Mouse (Mus musculus) CH12.LX (cell line): ENCODE measurements around the gene Elovl3. TPM values are rescaled to one million over a fixed set of nuclear protein-coding genes. Genes with fewer than 3 reads are reported as not detected.

ENCODE experiments used
- DNase-seq: peaks from one replicate; pipeline ENCODE4 v3.0.0-alpha.2; 2013; ENCODE audit errors: extremely low read depth
- H3K27ac ChIP-seq: 2 replicates; pipeline ENCODE4 v1.5.1; 2012; ENCODE audit warnings: low read depth, mild to moderate bottlenecking, control low read depth, moderate library complexity; ENCODE audit not compliant: insufficient read depth
- H3K27me3 ChIP-seq: replicated peaks from 2 replicates; pipeline ENCODE3; 2012; ENCODE audit warnings: inconsistent platforms
- H3K36me3 ChIP-seq, 2 experiments: replicated peaks in 1 of 2; 2 replicates each; pipeline versions ENCODE3 to v1.6.1; 2012; ENCODE audit warnings: inconsistent platforms in 1 of 2, low read length in 1 of 2, mild to moderate bottlenecking in 1 of 2, mixed read lengths in 1 of 2, moderate library complexity in 1 of 2; ENCODE audit not compliant: control insufficient read depth in 1 of 2, insufficient read depth in 1 of 2
- H3K4me1 ChIP-seq, 2 experiments: 2 replicates each; pipeline ENCODE4 v1.6.1; 2012; ENCODE audit warnings: inconsistent platforms in 1 of 2, moderate library complexity in 1 of 2; ENCODE audit not compliant: insufficient read depth in 2 of 2, control insufficient read depth in 1 of 2
- H3K4me2 ChIP-seq: 2 replicates; pipeline ENCODE4 v1.6.1; 2012; ENCODE audit warnings: low read depth, mild to moderate bottlenecking, control low read depth; ENCODE audit not compliant: poor library complexity, insufficient read depth, severe bottlenecking
- H3K4me3 ChIP-seq, 3 experiments: fragments of 150-350 bp in 1 of 3; sonication (generic) in 1 of 3; replicated peaks in 1 of 3; 2 replicates each; pipeline versions ENCODE3 to v1.5.1; 2011 to 2012; ENCODE audit warnings: low read depth in 2 of 3, low read length in 2 of 3, mild to moderate bottlenecking in 2 of 3, moderate library complexity in 2 of 3, control low read depth in 1 of 3, improper control_type of control experiment in 1 of 3, inconsistent platforms in 1 of 3, mixed read lengths in 1 of 3; ENCODE audit not compliant: poor library complexity in 1 of 3
- H3K79me2 ChIP-seq: replicated peaks from 2 replicates; pipeline ENCODE4 v1.6.1; 2012; ENCODE audit warnings: mild to moderate bottlenecking, moderate library complexity; ENCODE audit not compliant: control insufficient read depth, poor library complexity, insufficient read depth, severe bottlenecking; ENCODE audit errors: extremely low read depth
- H3K9ac ChIP-seq: 2 replicates; pipeline ENCODE4 v1.6.1; 2012; ENCODE audit warnings: low read depth, mild to moderate bottlenecking, control low read depth, moderate library complexity; ENCODE audit not compliant: insufficient read depth
- H3K9me3 ChIP-seq: replicated peaks from 2 replicates; pipeline ENCODE3; 2012; ENCODE audit warnings: low read length, inconsistent platforms, mixed read lengths
- BHLHE40 ChIP-seq: IDR thresholded peaks from 2 replicates; pipeline ENCODE4 v1.6.1; 2011; ENCODE audit warnings: mild to moderate bottlenecking, low read depth, low read length, improper control_type of control experiment
- CTCF ChIP-seq, 2 experiments: IDR thresholded peaks in 1 of 2; conservative IDR thresholded peaks in 1 of 2; 2 replicates each; pipeline ENCODE4 v1.5.1; 2011 to 2012; ENCODE audit warnings: low read depth in 2 of 2, low read length in 2 of 2, improper control_type of control experiment in 1 of 2, inconsistent platforms in 1 of 2, mild to moderate bottlenecking in 1 of 2, moderate library complexity in 1 of 2
- GABPA ChIP-seq: IDR thresholded peaks from 2 replicates; pipeline ENCODE4 v1.6.1; 2012; ENCODE audit warnings: low read depth, low read length, improper control_type of control experiment, inconsistent platforms; ENCODE audit not compliant: insufficient replicate concordance
- HCFC1 ChIP-seq: IDR thresholded peaks from 2 replicates; pipeline ENCODE4 v1.6.1; 2012; ENCODE audit warnings: low read depth, mild to moderate bottlenecking, inconsistent platforms, low read length, improper control_type of control experiment
- JUN ChIP-seq: IDR thresholded peaks from 2 replicates; pipeline ENCODE4 v1.6.1; 2011; ENCODE audit warnings: low read depth, mild to moderate bottlenecking, low read length, improper control_type of control experiment, moderate library complexity; ENCODE audit not compliant: insufficient read depth
- JUND ChIP-seq: conservative IDR thresholded peaks from 2 replicates; pipeline ENCODE4 v1.6.1; 2011; ENCODE audit warnings: low read depth, low read length, improper control_type of control experiment
- KAT2A ChIP-seq: IDR thresholded peaks from 2 replicates; pipeline ENCODE4 v1.6.1; 2012; ENCODE audit warnings: low read length, improper control_type of control experiment, inconsistent platforms; ENCODE audit not compliant: insufficient replicate concordance
- MAFK ChIP-seq: IDR thresholded peaks from 2 replicates; pipeline ENCODE4 v1.6.1; 2011; ENCODE audit warnings: low read length, improper control_type of control experiment; ENCODE audit not compliant: insufficient replicate concordance
- MAX ChIP-seq: IDR thresholded peaks from 2 replicates; pipeline ENCODE4 v1.6.1; 2011; ENCODE audit warnings: low read length, improper control_type of control experiment
- MEF2A ChIP-seq: IDR thresholded peaks from 2 replicates; pipeline ENCODE4 v1.6.1; 2014; ENCODE audit warnings: low read depth, mild to moderate bottlenecking, inconsistent platforms, low read length, improper control_type of control experiment, borderline replicate concordance
- NRF1 ChIP-seq: IDR thresholded peaks from 2 replicates; pipeline ENCODE4 v1.6.1; 2014; ENCODE audit warnings: low read depth, mild to moderate bottlenecking, inconsistent platforms, low read length, improper control_type of control experiment, moderate library complexity
- POLR2A ChIP-seq: IDR thresholded peaks from 2 replicates; pipeline ENCODE4 v1.6.1; 2011; ENCODE audit warnings: low read depth, mild to moderate bottlenecking, improper control_type of control experiment, low read length
- RAD21 ChIP-seq: IDR thresholded peaks from 2 replicates; pipeline ENCODE4 v1.6.1; 2011; ENCODE audit warnings: low read depth, mild to moderate bottlenecking, low read length, improper control_type of control experiment, moderate library complexity
- RCOR1 ChIP-seq: conservative IDR thresholded peaks from 2 replicates; pipeline ENCODE4 v1.6.1; 2012; ENCODE audit warnings: low read depth, mild to moderate bottlenecking, inconsistent platforms, low read length, improper control_type of control experiment
- TBP ChIP-seq: conservative IDR thresholded peaks from 2 replicates; pipeline ENCODE4 v1.6.1; 2011; ENCODE audit warnings: low read depth, low read length, improper control_type of control experiment
- TCF12 ChIP-seq: IDR thresholded peaks from 2 replicates; pipeline ENCODE4 v1.6.1; 2014; ENCODE audit warnings: low read depth, mild to moderate bottlenecking, inconsistent platforms, low read length, improper control_type of control experiment
- UBTF ChIP-seq: IDR thresholded peaks from 2 replicates; pipeline ENCODE4 v1.6.1; 2012; ENCODE audit warnings: low read depth, mild to moderate bottlenecking, inconsistent platforms, low read length, improper control_type of control experiment, moderate library complexity
- USF1 ChIP-seq: IDR thresholded peaks from 2 replicates; pipeline ENCODE4 v1.6.1; 2014; ENCODE audit warnings: low read depth, mild to moderate bottlenecking, inconsistent platforms, low read length, improper control_type of control experiment
- USF2 ChIP-seq: conservative IDR thresholded peaks from 2 replicates; pipeline ENCODE4 v1.6.1; 2011; ENCODE audit warnings: low read depth, low read length, improper control_type of control experiment
- ZC3H11A ChIP-seq: IDR thresholded peaks from 2 replicates; pipeline ENCODE4 v1.6.1; 2012; ENCODE audit warnings: low read depth, mild to moderate bottlenecking, inconsistent platforms, low read length, improper control_type of control experiment
- ZKSCAN1 ChIP-seq: IDR thresholded peaks from 2 replicates; pipeline ENCODE4 v1.6.1; 2012; ENCODE audit warnings: low read depth, inconsistent platforms, low read length, improper control_type of control experiment, borderline replicate concordance
- dilution Hi-C: fragments of 300-500 bp; cut with MboI; formaldehyde crosslinking; loops from 2 replicates; pipeline ENCODE4 v1.14.3; 2020; ENCODE audit warnings: low sequenced_read_pairs; ENCODE audit not compliant: extremely low pct_unique_long_range_greater_than_20kb, extremely low pct_ligation_motif_present
- in situ Hi-C: fragments of 300-500 bp; cut with MboI; formaldehyde crosslinking; loops from 3 replicates; pipeline ENCODE4 v1.14.3; 2019; ENCODE audit warnings: low sequenced_read_pairs, low pct_ligation_motif_present, low pct_unique_long_range_greater_than_20kb, mixed read lengths
- polyA plus RNA-seq: library from polyadenylated mRNA; unstranded; fragments of >175 nt; gene quantifications from 2 replicates; pipeline ENCODE4 v1.2.1, GENCODE M21; 2012; ENCODE audit warnings: low read depth; ENCODE audit not compliant: insufficient read length
- total RNA-seq, 2 experiments: library from RNA; depleted of rRNA; stranded (reverse); fragments of 300-350 nt in 1 of 2; fragments of >200 nt in 1 of 2; gene quantifications; 2 replicates each; pipeline ENCODE4 v1.2.3; 2012 to 2014

Gene Elovl3
- total and polyA plus RNA-seq, 3 experiments = not detected

GRCm38 (mm10) chr19:46086337-46086736, 45.4 kb upstream of the Elovl3 start (continued):
- TF ChIP-seq JUN = no peak
- no peak for TF ChIP-seq RCOR1
- TF ChIP-seq GABPA = no peak
- no peak for TF ChIP-seq UBTF
- TF ChIP-seq KAT2A = no peak
- no peak for TF ChIP-seq JUND
- no peak for TF ChIP-seq USF2
- no peak for TF ChIP-seq ZC3H11A
- no peak for TF ChIP-seq POLR2A

GRCm38 (mm10) chr19:46087871-46088270, 43.8 kb upstream of the Elovl3 start:
- Histone ChIP-seq H3K9ac (no peak overlapping the region), H3K9me3 (no peaks in the 10 kb centered on the region), H3K27ac (no peak overlapping the region), H3K36me3 (peaks cover 25 to 35% of the 10 kb centered on the region in 2 experiments), H3K4me2 (no peak overlapping the region), H3K4me3 (no peak overlapping the region), H3K4me1 (no peaks in the 10 kb centered on the region), H3K27me3 (no peaks in the 10 kb centered on the region), H3K79me2 (no peaks in the 10 kb centered on the region)
- DNase-seq = no peak
- in situ Hi-C loops (no loop called here), dilution Hi-C loops (no loop called here)
- TF ChIP-seq CTCF (conservative IDR thresholded peaks at IDR 0.05 in 1 of 2, IDR thresholded peaks at IDR 0.05 in 1 of 2; ENCODE audit: low read depth in 2 of 2, low read length in 2 of 2) = no peak
- TF ChIP-seq MEF2A = no peak
- no peak for TF ChIP-seq TBP
- TF ChIP-seq KAT2A = no peak
- TF ChIP-seq MAX = no peak
- TF ChIP-seq ZC3H11A = no peak
- no peak for TF ChIP-seq RAD21
- no peak for TF ChIP-seq MAFK
- TF ChIP-seq USF1 = no peak
- no peak for TF ChIP-seq JUN
- no peak for TF ChIP-seq UBTF
- TF ChIP-seq HCFC1 = no peak
- no peak for TF ChIP-seq TCF12
- no peak for TF ChIP-seq ZKSCAN1
- no peak for TF ChIP-seq NRF1
- TF ChIP-seq BHLHE40 = no peak
